Mouse (Mus musculus): Measurements from ENCODE around the gene Olfr464. TPM values are rescaled to one million over a fixed set of nuclear protein-coding genes. Genes with fewer than 3 reads are reported as not detected.

The Olfr464 gene
- total and polyA plus RNA-seq, 2 experiments from 2014 or later = 0.22 TPM; not detected in 1

GRCm38 (mm10) chr11:87916005-87916404, 4.8 kb downstream of the Olfr464 start:
- Histone ChIP-seq H3K9ac (replicated peaks; ENCODE audit: low read length, poor library complexity, severe bottlenecking) (no peak overlapping the region), H3K36me3 (ENCODE audit: insufficient read depth, low read length) (no peaks in the 10 kb centered on the region), H3K9me3 (ENCODE audit: low read length) (no peaks in the 10 kb centered on the region), H3K27me3 (ENCODE audit: insufficient read depth, low read length) (no peaks in the 10 kb centered on the region), H3K4me2 (ENCODE audit: low read depth, low read length, poor library complexity, severe bottlenecking) (no peak overlapping the region), H3K27ac (ENCODE audit: low read depth, low read length) (no peak overlapping the region), H3K4me3 (ENCODE audit: low read depth, low read length) (no peak overlapping the region), H3K4me1 (ENCODE audit: insufficient read depth, low read length) (no peaks in the 10 kb centered on the region)
- DNase-seq (ENCODE audit: low spot score) (no peak), ATAC-seq (ENCODE audit: low FRiP score) (no peak)
- 79% methylated on average over 1 of the region's 1 CpGs for WGBS
- no peak for TF ChIP-seq CTCF (IDR thresholded peaks at IDR 0.05)

- ATAC-seq (ENCODE audit: low FRiP score) = no peak
- Histone ChIP-seq H3K4me1 (ENCODE audit: insufficient read depth, low read length) (no peaks in the 10 kb centered on the region), H3K4me2 (ENCODE audit: low read depth, low read length, poor library complexity, severe bottlenecking) (no peak overlapping the region), H3K9ac (replicated peaks; ENCODE audit: low read length, poor library complexity, severe bottlenecking) (no peak overlapping the region), H3K27ac (ENCODE audit: low read depth, low read length) (no peak overlapping the region), H3K27me3 (ENCODE audit: insufficient read depth, low read length) (no peaks in the 10 kb centered on the region), H3K36me3 (ENCODE audit: insufficient read depth, low read length) (no peaks in the 10 kb centered on the region), H3K4me3 (ENCODE audit: low read depth, low read length) (no peak overlapping the region), H3K9me3 (ENCODE audit: low read length) (no peaks in the 10 kb centered on the region)
- 72% methylated on average over 3 of the region's 3 CpGs for WGBS
- TF ChIP-seq CTCF (IDR thresholded peaks at IDR 0.05) = no peak
- no peak for DNase-seq (ENCODE audit: low spot score)
Measured at GRCm38 (mm10) chr11:87904331-87904730, 16.4 kb downstream of the Olfr464 start.

GRCm38 (mm10) chr11:87897287-87897686, 23.5 kb downstream of the Olfr464 start, which contains the start of gene Olfr463:
Olfr463 (minus strand) TSS chr11:87897387.
- Histone ChIP-seq H3K27me3 (ENCODE audit: insufficient read depth, low read length) (no peaks in the 10 kb centered on the region), H3K27ac (ENCODE audit: low read depth, low read length) (no peak within 1 kb of the TSS), H3K9me3 (ENCODE audit: low read length) (no peaks in the 10 kb centered on the region), H3K36me3 (ENCODE audit: insufficient read depth, low read length) (no peaks in the 10 kb centered on the region), H3K4me1 (ENCODE audit: insufficient read depth, low read length) (no peaks in the 10 kb centered on the region), H3K9ac (replicated peaks; ENCODE audit: low read length, poor library complexity, severe bottlenecking) (no peak within 1 kb of the TSS), H3K4me3 (ENCODE audit: low read depth, low read length) (no peak within 1 kb of the TSS), H3K4me2 (ENCODE audit: low read depth, low read length, poor library complexity, severe bottlenecking) (no peak within 1 kb of the TSS)
- DNase-seq (ENCODE audit: low spot score) = no peak
- TF ChIP-seq CTCF (IDR thresholded peaks at IDR 0.05) = no peak
- no peak for ATAC-seq (ENCODE audit: low FRiP score)

GRCm38 (mm10) chr11:87892168-87892567, 28.6 kb downstream of the Olfr464 start, which contains the start of gene Olfr462:
Olfr462 (minus strand) TSS chr11:87892268.
- H3K27me3 ChIP-seq (ENCODE audit: insufficient read depth, low read length) = no peaks in the 10 kb centered on the region
- H3K4me2 ChIP-seq (ENCODE audit: low read depth, low read length, poor library complexity, severe bottlenecking) = no peak within 1 kb of the TSS
- no peaks in the 10 kb centered on the region for H3K4me1 ChIP-seq (ENCODE audit: insufficient read depth, low read length)
- H3K36me3 ChIP-seq (ENCODE audit: insufficient read depth, low read length) = no peaks in the 10 kb centered on the region
- no peaks in the 10 kb centered on the region for H3K9me3 ChIP-seq (ENCODE audit: low read length)
- no peak within 1 kb of the TSS for H3K27ac ChIP-seq (ENCODE audit: low read depth, low read length)
- no peak within 1 kb of the TSS for H3K9ac ChIP-seq (replicated peaks; ENCODE audit: low read length, poor library complexity, severe bottlenecking)
- no peak for TF ChIP-seq CTCF (IDR thresholded peaks at IDR 0.05)
- WGBS = 93% methylated on average over 6 of the region's 6 CpGs
- ATAC-seq (ENCODE audit: low FRiP score) (no peak), DNase-seq (ENCODE audit: low spot score) (no peak)
- H3K4me3 ChIP-seq (ENCODE audit: low read depth, low read length) = no peak within 1 kb of the TSS

GRCm38 (mm10) chr11:87884856-87885255, 35.9 kb downstream of the Olfr464 start:
- no peaks in the 10 kb centered on the region for H3K36me3 ChIP-seq (ENCODE audit: insufficient read depth, low read length)
- no peaks in the 10 kb centered on the region for H3K27me3 ChIP-seq (ENCODE audit: insufficient read depth, low read length)
- ATAC-seq (ENCODE audit: low FRiP score) (no peak), DNase-seq (ENCODE audit: low spot score) (no peak)
- 79% methylated on average over 5 of the region's 5 CpGs for WGBS
- H3K9me3 ChIP-seq (ENCODE audit: low read length) = no peaks in the 10 kb centered on the region
- no peak overlapping the region for H3K9ac ChIP-seq (replicated peaks; ENCODE audit: low read length, poor library complexity, severe bottlenecking)
- H3K27ac ChIP-seq (ENCODE audit: low read depth, low read length) = no peak overlapping the region
- no peak overlapping the region for H3K4me2 ChIP-seq (ENCODE audit: low read depth, low read length, poor library complexity, severe bottlenecking)
- no peak overlapping the region for H3K4me3 ChIP-seq (ENCODE audit: low read depth, low read length)
- TF ChIP-seq CTCF (IDR thresholded peaks at IDR 0.05) = no peak
- no peaks in the 10 kb centered on the region for H3K4me1 ChIP-seq (ENCODE audit: insufficient read depth, low read length)

GRCm38 (mm10) chr11:87883493-87883892, 37.3 kb downstream of the Olfr464 start:
- TF ChIP-seq CTCF (IDR thresholded peaks at IDR 0.05) = peak; percentile 73
- 39% methylated on average over 5 of the region's 5 CpGs for WGBS

More at GRCm38 (mm10) chr11:87883493-87883892, 37.3 kb downstream of the Olfr464 start:
- DNase-seq (ENCODE audit: low spot score) (peak; percentile 27), ATAC-seq (ENCODE audit: low FRiP score) (no peak)
- H3K9ac ChIP-seq (replicated peaks; ENCODE audit: low read length, poor library complexity, severe bottlenecking) = no peak overlapping the region
- H3K27ac ChIP-seq (ENCODE audit: low read depth, low read length) = no peak overlapping the region
- no peaks in the 10 kb centered on the region for H3K9me3 ChIP-seq (ENCODE audit: low read length)
- no peaks in the 10 kb centered on the region for H3K27me3 ChIP-seq (ENCODE audit: insufficient read depth, low read length)
- H3K4me1 ChIP-seq (ENCODE audit: insufficient read depth, low read length) = no peaks in the 10 kb centered on the region
- no peak overlapping the region for H3K4me3 ChIP-seq (ENCODE audit: low read depth, low read length)
- H3K36me3 ChIP-seq (ENCODE audit: insufficient read depth, low read length) = no peaks in the 10 kb centered on the region
- H3K4me2 ChIP-seq (ENCODE audit: low read depth, low read length, poor library complexity, severe bottlenecking) = no peak overlapping the region
